ENCODE assay signal across 8 mouse cellular contexts in genomic region chrX:77720298-77720697, GRCm38 (mm10).
DNase-seq lines count a peak whose midpoint lies in the region; ATAC-seq lines count a peak whose summit lies in the region.

No protein-coding gene starts in this region.

- no peaks in the 10 kb centered on the region for H3K9me3 ChIP-seq in forebrain, embryonic 10.5 days
- no peaks in the 10 kb centered on the region for H3K9me3 ChIP-seq in forebrain, embryonic 12.5 days
- H3K9me3 ChIP-seq in embryonic facial prominence, embryonic 11.5 days (replicated peaks; ENCODE audit: control insufficient read depth, low read length) = no peaks in the 10 kb centered on the region

- H3K9ac ChIP-seq in forebrain, embryonic 12.5 days = no peak overlapping the region
- H3K9ac ChIP-seq in embryonic facial prominence, embryonic 11.5 days (replicated peaks; ENCODE audit: low read length) = no peak overlapping the region

- H3K27ac ChIP-seq in forebrain, embryonic 10.5 days = no peak overlapping the region
- H3K27ac ChIP-seq in forebrain, embryonic 12.5 days = no peak overlapping the region
- no peak overlapping the region for H3K27ac ChIP-seq in embryonic facial prominence, embryonic 11.5 days (replicated peaks; ENCODE audit: low read depth, low read length)

- ATAC-seq in forebrain, embryonic 12.5 days (ENCODE audit: low FRiP score) = no peak
- no peak for ATAC-seq in embryonic facial prominence, embryonic 11.5 days (replicated peaks; ENCODE audit: insufficient number of reproducible peaks, low FRiP score, low TSS enrichment, low read depth)

- H3K36me3 ChIP-seq in forebrain, embryonic 10.5 days (replicated peaks) = no peaks in the 10 kb centered on the region
- no peaks in the 10 kb centered on the region for H3K36me3 ChIP-seq in forebrain, embryonic 12.5 days (replicated peaks)
- H3K36me3 ChIP-seq in embryonic facial prominence, embryonic 11.5 days (replicated peaks; ENCODE audit: control insufficient read depth, insufficient read depth, low read depth, low read length) = no peaks in the 10 kb centered on the region

- peak; percentile 14 for DNase-seq in forebrain, embryonic 10.5 days (ENCODE audit: extremely low spot score, low spot score)
- peak; percentile 65 for DNase-seq in 3T3-L1 (ENCODE audit: low read depth, low spot score)
- peak; percentile 22 for DNase-seq in adrenal gland, postnatal 10 days
- DNase-seq in embryonic facial prominence, embryonic 11.5 days (ENCODE audit: low spot score) = peak; percentile 43
- peak; percentile 32 for DNase-seq in kidney, postnatal 10 days
- peak; percentile 23 for DNase-seq in lung, postnatal 25 days (ENCODE audit: low spot score)
- DNase-seq in telencephalon, adult 2 months (ENCODE audit: low read depth, low spot score) = peak; percentile 10

- no peak overlapping the region for H3K4me3 ChIP-seq in forebrain, embryonic 10.5 days
- H3K4me3 ChIP-seq in forebrain, embryonic 12.5 days (replicated peaks) = no peak overlapping the region
- no peak overlapping the region for H3K4me3 ChIP-seq in embryonic facial prominence, embryonic 11.5 days (ENCODE audit: low read depth, low read length)

- no peak overlapping the region for H3K4me2 ChIP-seq in forebrain, embryonic 12.5 days
- no peak overlapping the region for H3K4me2 ChIP-seq in embryonic facial prominence, embryonic 11.5 days (ENCODE audit: low read depth, low read length)

- no peaks in the 10 kb centered on the region for H3K4me1 ChIP-seq in forebrain, embryonic 10.5 days
- no peaks in the 10 kb centered on the region for H3K4me1 ChIP-seq in forebrain, embryonic 12.5 days
- H3K4me1 ChIP-seq in embryonic facial prominence, embryonic 11.5 days (ENCODE audit: control insufficient read depth, insufficient read depth, low read length) = no peaks in the 10 kb centered on the region

- no peaks in the 10 kb centered on the region for H3K27me3 ChIP-seq in forebrain, embryonic 10.5 days (ENCODE audit: poor library complexity, severe bottlenecking)
- H3K27me3 ChIP-seq in forebrain, embryonic 12.5 days = no peaks in the 10 kb centered on the region
- H3K27me3 ChIP-seq in embryonic facial prominence, embryonic 11.5 days (ENCODE audit: control insufficient read depth, insufficient read depth, low read length) = no peaks in the 10 kb centered on the region

- WGBS in forebrain, embryonic 10.5 days = 17% methylated on average over 2 of the region's 2 CpGs
- WGBS in forebrain, embryonic 12.5 days = 15% methylated on average over 2 of the region's 2 CpGs
- 18% methylated on average over 2 of the region's 2 CpGs for WGBS in embryonic facial prominence, embryonic 11.5 days

Comparison
In these comparisons a context has a peak if more than half of its experiments do, and no peak if none do; other contexts are left out.
1. DNase-seq: peak in every context shown above with its lines; median percentile 65 in 3T3-L1; 43 in embryonic facial prominence, embryonic 11.5 days; 32 in kidney, postnatal 10 days; 23 in lung, postnatal 25 days; 22 in adrenal gland, postnatal 10 days; 14 in forebrain, embryonic 10.5 days; 10 in telencephalon, adult 2 months.